Mouse (Mus musculus) midbrain, embryonic 10.5 days (tissue): Measurements from ENCODE around the gene Lmo3. TPM values are rescaled to one million over a fixed set of nuclear protein-coding genes. Genes with fewer than 3 reads are reported as not detected.

Source experiments
- DNase-seq: peaks from one replicate; pipeline ENCODE4 v3.0.0-alpha.2; 2017; ENCODE audit warnings: low spot score
- H3K27ac ChIP-seq: fragments of 300-500 bp; sonication (generic); replicated peaks from 2 replicates; pipeline ENCODE4 v1.5.1; 2016; ENCODE audit warnings: mild to moderate bottlenecking
- H3K27me3 ChIP-seq: fragments of 300-500 bp; sonication (generic); 2 replicates; pipeline ENCODE4 v1.6.1; 2016; ENCODE audit warnings: low read depth, mild to moderate bottlenecking; ENCODE audit not compliant: poor library complexity, severe bottlenecking
- H3K36me3 ChIP-seq: fragments of 300-500 bp; sonication (generic); 2 replicates; pipeline ENCODE4 v1.6.1; 2016; ENCODE audit warnings: mild to moderate bottlenecking, moderate library complexity
- H3K4me1 ChIP-seq: fragments of 300-500 bp; sonication (generic); 2 replicates; pipeline ENCODE4 v1.6.1; 2016
- H3K4me3 ChIP-seq: fragments of 300-500 bp; sonication (generic); 2 replicates; pipeline ENCODE4 v1.5.1; 2016; ENCODE audit warnings: mild to moderate bottlenecking, moderate library complexity
- H3K9me3 ChIP-seq: fragments of 300-500 bp; sonication (generic); replicated peaks from 2 replicates; pipeline ENCODE4 v1.6.1; 2016; ENCODE audit warnings: mild to moderate bottlenecking
- WGBS: fragments of 180-500 bp; shearing (Covaris S2); methylation state at CpG from one replicate; pipeline ENCODE4 v1.1.7; 2016; 5-methylcytosine and 5-hydroxymethylcytosine counted together
- polyA plus RNA-seq: library from polyadenylated mRNA; unstranded; fragments of >200 nt; fragmentation: Nextera tagmentation; extraction: Ambion mirVana; gene quantifications from 2 replicates; pipeline ENCODE4 v1.2.1, GENCODE M21; 2016

Lmo3 gene
- polyA plus RNA-seq, 1 experiment from 2014 or later = 25.6 TPM

DNA sequence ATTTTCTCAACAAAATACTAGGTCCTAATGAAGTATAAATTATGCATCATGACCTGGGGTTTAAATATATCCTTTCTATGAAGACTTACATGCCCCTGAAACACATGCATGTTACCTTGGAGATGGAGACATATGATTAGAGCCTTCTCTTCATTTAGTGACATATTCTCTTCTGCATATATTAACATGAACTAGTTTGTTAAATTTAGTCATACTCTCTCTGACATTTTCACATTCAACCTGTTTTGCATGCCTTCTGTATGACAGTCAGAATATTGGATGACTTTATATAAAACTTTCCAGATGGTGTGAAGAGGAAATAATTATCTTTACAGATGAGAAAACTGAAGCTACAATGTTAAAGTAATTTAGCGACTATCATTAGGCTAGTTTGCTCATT, 77.8 kb downstream of the Lmo3 start:
- WGBS = 87% methylated on average over 1 of the region's 1 CpGs

DNA sequence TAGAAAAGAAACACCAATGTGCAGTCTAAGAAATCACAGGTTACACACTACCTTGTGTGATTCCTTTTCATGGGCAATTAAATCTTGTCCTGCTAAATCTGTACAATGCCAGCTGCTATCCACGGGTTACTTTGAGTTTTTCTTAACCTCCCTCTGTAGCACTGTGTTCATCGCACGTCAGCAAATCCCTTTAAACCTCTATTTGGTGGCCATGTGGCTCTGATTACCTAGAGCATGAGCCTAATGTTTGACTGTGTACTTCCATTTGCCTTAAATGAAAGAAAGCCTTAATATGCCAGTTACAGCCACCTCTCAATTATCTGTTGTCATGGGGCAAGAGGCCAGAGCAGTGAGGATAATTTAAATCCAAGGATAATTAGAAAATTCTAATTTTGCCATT, 98.9 kb downstream of the Lmo3 start:
- H3K27me3 ChIP-seq = no peaks in the 10 kb centered on the region
- DNase-seq = no peak

More for the DNA sequence above, 77.8 kb downstream of the Lmo3 start:
- H3K27ac ChIP-seq = no peak overlapping the region
- no peak for DNase-seq
- H3K4me3 ChIP-seq = no peak overlapping the region
- no peaks in the 10 kb centered on the region for H3K4me1 ChIP-seq
- no peaks in the 10 kb centered on the region for H3K27me3 ChIP-seq
- H3K9me3 ChIP-seq = no peaks in the 10 kb centered on the region
- H3K36me3 ChIP-seq = no peaks in the 10 kb centered on the region

DNA sequence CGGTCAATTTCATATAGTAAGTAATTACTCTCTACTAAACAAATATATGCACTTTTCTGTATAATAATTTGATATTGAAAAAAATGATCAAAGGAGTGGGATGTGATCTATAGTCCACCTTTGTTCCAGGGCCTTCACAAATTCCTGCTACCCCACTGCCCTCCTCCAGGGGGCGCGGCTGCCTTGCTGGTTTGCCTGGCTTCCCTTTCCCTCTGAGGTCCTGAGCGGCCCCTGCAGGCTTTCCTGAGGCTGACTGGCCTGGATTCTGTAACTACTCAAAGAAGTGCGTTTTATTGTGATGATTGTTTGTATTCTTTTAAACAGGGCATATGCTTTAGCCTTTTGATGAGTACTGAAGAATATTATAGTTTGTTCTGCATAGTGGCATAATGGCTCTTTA, 104.2 kb downstream of the Lmo3 start:
- DNase-seq = peak; percentile 82
- H3K27ac ChIP-seq = no peak overlapping the region
- H3K36me3 ChIP-seq = no peaks in the 10 kb centered on the region
- WGBS = 14% methylated on average over 5 of the region's 5 CpGs
- H3K27me3 ChIP-seq = no peaks in the 10 kb centered on the region
- H3K9me3 ChIP-seq = no peaks in the 10 kb centered on the region
- no peak overlapping the region for H3K4me3 ChIP-seq
- peaks cover 4% of the 10 kb centered on the region; the same call in 1 of the 2 replicates for H3K4me1 ChIP-seq

More for the DNA sequence above, 98.9 kb downstream of the Lmo3 start:
- Histone ChIP-seq H3K4me1 (no peaks in the 10 kb centered on the region), H3K27ac (no peak overlapping the region), H3K36me3 (no peaks in the 10 kb centered on the region), H3K4me3 (no peak overlapping the region), H3K9me3 (no peaks in the 10 kb centered on the region)
- WGBS = 73% methylated on average over 3 of the region's 3 CpGs

DNA sequence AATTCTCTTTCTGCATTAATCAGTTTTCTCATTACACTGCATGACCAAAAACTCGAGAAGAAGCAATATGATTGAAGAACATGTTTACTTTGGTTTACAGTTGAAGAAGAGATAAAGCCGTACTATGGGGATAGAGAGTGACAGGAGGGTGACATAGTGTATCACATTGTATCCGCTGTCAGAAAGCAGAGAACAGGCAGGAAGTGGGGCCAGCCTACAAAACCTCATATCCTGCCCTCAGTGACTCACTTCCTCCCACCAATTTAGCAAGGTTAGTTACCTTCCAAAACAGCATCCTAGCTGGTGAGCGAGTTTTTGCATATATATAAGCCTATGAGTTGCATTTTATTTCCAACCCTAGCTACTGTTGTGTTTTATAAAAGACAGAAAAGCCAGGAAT, 112.6 kb downstream of the Lmo3 start:
- H3K4me1 ChIP-seq = no peaks in the 10 kb centered on the region
- WGBS = 85% methylated on average over 4 of the region's 4 CpGs
- no peak overlapping the region for H3K27ac ChIP-seq
- no peak overlapping the region for H3K4me3 ChIP-seq
- H3K9me3 ChIP-seq = no peaks in the 10 kb centered on the region
- DNase-seq = no peak
- H3K36me3 ChIP-seq = no peaks in the 10 kb centered on the region
- H3K27me3 ChIP-seq = no peaks in the 10 kb centered on the region

- Histone ChIP-seq H3K9me3 (no peaks in the 10 kb centered on the region), H3K27ac (no peak overlapping the region), H3K4me1 (peaks cover 12% of the 10 kb centered on the region), H3K36me3 (no peaks in the 10 kb centered on the region), H3K27me3 (no peaks in the 10 kb centered on the region), H3K4me3 (no peak overlapping the region)
- 38% methylated on average over 3 of the region's 3 CpGs for WGBS
- no peak for DNase-seq
Observed at GRCm38 (mm10) chr6:138444515-138445048, 137.2 kb downstream of the Lmo3 start.

- no peaks in the 10 kb centered on the region for H3K4me1 ChIP-seq
- H3K36me3 ChIP-seq = no peaks in the 10 kb centered on the region
- WGBS = 85% methylated on average over 3 of the region's 3 CpGs
- H3K9me3 ChIP-seq = no peaks in the 10 kb centered on the region
- H3K27ac ChIP-seq = no peak overlapping the region
- no peak for DNase-seq
- H3K4me3 ChIP-seq = no peak overlapping the region
- H3K27me3 ChIP-seq = no peaks in the 10 kb centered on the region
Observed at GRCm38 (mm10) chr6:138437351-138437750, 144.4 kb downstream of the Lmo3 start.

DNA sequence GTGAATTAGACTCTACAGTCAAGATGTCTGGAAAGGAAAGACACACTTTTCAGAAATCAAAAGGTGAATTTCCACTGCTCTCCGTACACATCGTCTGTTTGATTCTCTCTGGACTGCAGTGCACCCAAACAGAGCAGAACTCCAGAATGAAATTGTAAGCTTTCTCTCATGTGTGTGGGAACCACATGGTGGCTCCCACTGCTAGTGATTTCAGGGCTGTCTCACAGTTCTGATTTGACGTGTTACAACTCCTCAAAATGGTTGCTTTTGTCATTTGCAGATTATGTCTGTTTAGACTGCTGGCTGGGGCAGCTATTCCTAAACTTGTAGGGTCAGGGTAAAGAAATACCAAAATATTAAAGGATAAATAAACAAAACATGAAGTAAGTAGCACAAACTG, 145.0 kb downstream of the Lmo3 start:
- Histone ChIP-seq H3K4me3 (no peak overlapping the region), H3K27me3 (no peaks in the 10 kb centered on the region), H3K4me1 (no peaks in the 10 kb centered on the region), H3K27ac (no peak overlapping the region), H3K36me3 (no peaks in the 10 kb centered on the region), H3K9me3 (no peaks in the 10 kb centered on the region)
- DNase-seq = no peak
- 77% methylated on average over 3 of the region's 3 CpGs for WGBS

GRCm38 (mm10) chr6:138427394-138427793, 154.4 kb downstream of the Lmo3 start:
- 27% methylated on average over 6 of the region's 6 CpGs for WGBS
- peaks cover 28% of the 10 kb centered on the region for H3K4me1 ChIP-seq
- H3K4me3 ChIP-seq = no peak overlapping the region
- H3K27ac ChIP-seq = no peak overlapping the region
- no peaks in the 10 kb centered on the region for H3K9me3 ChIP-seq
- DNase-seq = no peak
- H3K36me3 ChIP-seq = no peaks in the 10 kb centered on the region
- peaks cover 11% of the 10 kb centered on the region for H3K27me3 ChIP-seq

DNA sequence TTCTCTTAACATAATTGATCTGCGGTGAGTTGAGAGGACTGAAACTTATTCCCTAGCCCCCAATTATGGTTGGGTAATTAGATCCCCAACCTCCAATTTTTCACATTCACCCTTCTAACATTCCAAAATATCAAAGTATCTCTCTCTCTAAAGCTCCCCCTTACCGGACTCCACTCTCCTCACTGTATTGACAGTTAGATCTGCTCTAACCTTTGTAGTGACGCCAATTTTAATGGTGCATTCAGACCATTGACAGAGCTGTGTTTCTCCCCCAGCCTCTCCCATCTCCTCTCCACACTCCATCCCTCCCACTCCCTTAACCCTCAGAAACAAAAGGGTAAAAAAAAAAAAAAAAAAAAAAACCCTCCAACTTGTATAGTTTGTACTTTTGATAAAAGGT, 154.9 kb downstream of the Lmo3 start:
- DNase-seq = no peak
- peaks cover 11% of the 10 kb centered on the region for H3K27me3 ChIP-seq
- no peaks in the 10 kb centered on the region for H3K36me3 ChIP-seq
- no peak overlapping the region for H3K4me3 ChIP-seq
- 43% methylated on average over 3 of the region's 3 CpGs for WGBS
- H3K27ac ChIP-seq = no peak overlapping the region
- H3K9me3 ChIP-seq = no peaks in the 10 kb centered on the region
- peaks cover 31% of the 10 kb centered on the region for H3K4me1 ChIP-seq

DNA sequence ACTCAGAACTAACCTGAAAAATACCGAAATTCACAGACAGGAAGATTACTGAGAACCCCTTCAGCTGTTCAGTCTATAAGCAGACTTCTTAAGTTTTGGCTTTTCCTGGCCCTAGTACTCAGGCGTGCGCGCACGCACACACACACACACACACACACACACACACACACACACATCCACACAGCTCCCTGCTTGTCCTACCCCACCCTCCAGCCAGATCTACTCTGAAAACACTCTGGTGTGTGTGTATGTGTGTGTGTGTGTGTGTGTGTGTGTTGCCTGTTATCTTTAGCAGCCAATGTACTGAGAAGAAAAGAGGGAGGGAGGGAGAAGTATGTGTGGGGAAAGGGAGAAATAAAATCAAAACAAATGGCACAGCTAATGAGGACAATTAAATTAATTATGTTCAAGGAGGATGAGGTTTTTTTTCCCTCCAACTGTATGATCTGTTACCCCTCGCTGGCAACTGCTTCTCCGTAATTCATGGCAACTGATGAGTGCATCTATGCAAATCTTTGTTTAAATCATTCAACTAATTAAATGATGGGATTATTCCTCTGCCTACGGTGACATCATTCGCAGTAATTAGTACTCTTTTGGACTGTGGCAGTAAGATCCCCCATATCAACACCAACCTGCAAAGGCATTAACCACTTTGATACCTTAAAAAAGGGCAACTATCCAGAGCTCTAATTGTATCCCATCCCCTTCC, 157.1 kb downstream of the Lmo3 start:
- Histone ChIP-seq H3K9me3 (no peaks in the 10 kb centered on the region), H3K4me1 (peaks cover 54% of the 10 kb centered on the region), H3K27me3 (peaks cover 11% of the 10 kb centered on the region), H3K36me3 (no peaks in the 10 kb centered on the region), H3K27ac (no peak overlapping the region), H3K4me3 (0 out of 2 replicates have a peak overlapping the region, but pooled peaks have one; percentile 11)
- no peak for DNase-seq
- WGBS = 73% methylated on average over 9 of the region's 9 CpGs

DNA sequence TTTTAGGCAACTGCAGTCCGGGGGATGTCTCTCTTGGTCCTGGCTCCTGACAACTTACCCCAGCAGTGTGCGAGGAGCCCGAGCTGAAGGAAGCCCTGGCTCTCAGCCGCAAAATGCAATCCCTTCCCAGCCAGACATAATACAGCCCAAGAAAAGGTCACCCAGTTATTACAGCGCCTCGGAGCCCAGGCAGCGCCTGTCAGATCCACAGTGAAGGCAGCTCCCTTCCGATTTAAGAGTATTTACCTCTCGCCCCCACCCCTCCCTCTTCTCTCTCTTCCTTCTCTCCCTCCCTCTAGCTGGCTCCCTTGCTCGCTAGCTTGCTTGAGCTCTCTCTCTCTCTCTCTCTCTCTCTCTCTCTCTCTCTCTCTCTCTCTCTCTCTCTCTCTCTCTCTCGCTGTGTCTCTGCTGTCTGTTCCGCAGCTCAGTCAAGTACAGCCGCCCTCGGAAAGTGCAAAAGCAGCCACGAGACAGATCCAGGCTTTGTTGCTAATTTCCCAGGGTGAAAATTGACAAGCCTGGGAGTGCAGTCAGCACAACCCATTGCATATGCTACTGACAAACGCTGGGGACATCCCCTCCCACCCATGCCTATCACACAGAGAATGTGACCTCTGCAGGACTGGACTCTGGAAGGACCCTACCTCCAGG, 159.0 kb downstream of the Lmo3 start:
- H3K27me3 ChIP-seq = peaks cover 11% of the 10 kb centered on the region
- H3K36me3 ChIP-seq = no peaks in the 10 kb centered on the region
- H3K27ac ChIP-seq = peak overlapping the region; percentile 91
- H3K4me3 ChIP-seq = peak overlapping the region; percentile 59
- H3K9me3 ChIP-seq = no peaks in the 10 kb centered on the region
- WGBS = 0% methylated on average over 16 of the region's 16 CpGs
- peak; percentile 51 for DNase-seq
- H3K4me1 ChIP-seq = peaks cover 69% of the 10 kb centered on the region

- under 1% methylated on average over 24 of the region's 24 CpGs for WGBS
- H3K4me1 ChIP-seq = peaks cover 64% of the 10 kb centered on the region
- H3K4me3 ChIP-seq = peak overlapping the region; percentile 59
- peaks cover 11% of the 10 kb centered on the region for H3K27me3 ChIP-seq
- DNase-seq = peak; percentile 37
- H3K9me3 ChIP-seq = no peaks in the 10 kb centered on the region
- H3K27ac ChIP-seq = peak overlapping the region; percentile 91
- H3K36me3 ChIP-seq = no peaks in the 10 kb centered on the region
Observed at GRCm38 (mm10) chr6:138421931-138422531, 159.7 kb downstream of the Lmo3 start.

DNA sequence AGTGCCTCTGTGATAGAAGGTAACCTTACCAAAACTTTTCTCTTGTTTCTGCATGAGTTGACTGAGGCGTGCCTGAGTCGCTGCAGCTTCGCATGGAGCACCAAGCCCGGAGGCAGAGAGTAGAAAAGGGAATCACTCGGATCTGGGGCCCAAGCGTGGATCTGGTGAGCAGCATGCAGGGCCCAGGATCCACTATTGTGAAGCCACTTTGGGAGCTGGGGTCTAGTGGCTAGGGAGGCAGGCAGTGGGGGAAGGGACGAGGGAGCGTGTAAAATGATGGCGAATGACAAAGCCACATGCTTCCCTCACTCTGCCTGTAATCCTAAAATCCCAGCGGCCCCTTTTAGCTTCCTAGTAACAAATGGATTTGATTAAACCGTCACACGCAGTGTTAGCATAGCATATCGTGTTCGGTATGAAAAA, 160.6 kb downstream of the Lmo3 start:
- Histone ChIP-seq H3K27ac (peak overlapping the region; percentile 91), H3K9me3 (no peaks in the 10 kb centered on the region), H3K27me3 (peaks cover 11% of the 10 kb centered on the region), H3K36me3 (peaks cover 3% of the 10 kb centered on the region), H3K4me3 (peak overlapping the region; percentile 59), H3K4me1 (peaks cover 57% of the 10 kb centered on the region)
- 0% methylated on average over 14 of the region's 14 CpGs for WGBS
- DNase-seq = peak; percentile 63
